Mouse (Mus musculus): ENCODE results near the gene Anks1. TPM values are rescaled to one million over a fixed set of nuclear protein-coding genes. Genes with fewer than 3 reads are reported as not detected.
"Not testable (repeated sequence)": the region's sequence is repeated elsewhere in the genome, so short reads cannot be mapped to it uniquely, and the experiment has no call there.

Gene Anks1
- polyA plus RNA-seq, 1 experiment from 2014 or later, result 8.3 TPM

GRCm38 (mm10) chr17:27976266-27976665, 67.2 kb downstream of the Anks1 start:
- H3K4me1 ChIP-seq (replicated peaks; ENCODE audit: control insufficient read depth, insufficient read depth), result peaks cover 7% of the 10 kb centered on the region; the same call in 1 of the 2 replicates
- no peaks in the 10 kb centered on the region for H3K27me3 ChIP-seq (ENCODE audit: control insufficient read depth, insufficient read depth, low read length)
- H3K27ac ChIP-seq (replicated peaks), result no peak overlapping the region
- DNase-seq (ENCODE audit: low spot score) (peak; percentile 51), ATAC-seq (ENCODE audit: low FRiP score, low TSS enrichment) (peak; percentile 86)
- 82% methylated on average over 14 of the region's 14 CpGs for WGBS
- TF ChIP-seq EP300 (optimal IDR thresholded peaks at IDR 0.05) (no peak), CTCF (IDR thresholded peaks at IDR 0.05; ENCODE audit: low read depth) (no peak)
- H3K4me2 ChIP-seq (replicated peaks; ENCODE audit: low read depth), result no peak overlapping the region
- peaks cover 8% of the 10 kb centered on the region; the same call in 1 of the 2 replicates for H3K36me3 ChIP-seq (ENCODE audit: control insufficient read depth, insufficient read depth, low read length)
- no peak overlapping the region for H3K9ac ChIP-seq (ENCODE audit: low read length)
- H3K9me3 ChIP-seq (ENCODE audit: control insufficient read depth, low read length), result no peaks in the 10 kb centered on the region
- H3K4me3 ChIP-seq (ENCODE audit: low read depth, low read length), result no peak overlapping the region

- no peak for TF ChIP-seq EP300 (optimal IDR thresholded peaks at IDR 0.05)
- ATAC-seq (ENCODE audit: low FRiP score, low TSS enrichment) (no peak), DNase-seq (ENCODE audit: low spot score) (no peak)
- Histone ChIP-seq H3K27me3 (ENCODE audit: control insufficient read depth, insufficient read depth, low read length) (no peaks in the 10 kb centered on the region), H3K9ac (ENCODE audit: low read length) (no peak overlapping the region), H3K4me3 (ENCODE audit: low read depth, low read length) (no peak overlapping the region), H3K27ac (replicated peaks) (no peak overlapping the region), H3K36me3 (ENCODE audit: control insufficient read depth, insufficient read depth, low read length) (peaks cover 8% of the 10 kb centered on the region; the same call in 1 of the 2 replicates), H3K4me1 (replicated peaks; ENCODE audit: control insufficient read depth, insufficient read depth) (0 out of 2 replicates have a peak, but pooled peaks cover 2% of the 10 kb centered on the region), H3K9me3 (ENCODE audit: control insufficient read depth, low read length) (no peaks in the 10 kb centered on the region), H3K4me2 (replicated peaks; ENCODE audit: low read depth) (no peak overlapping the region)
- WGBS, result 93% methylated on average over 3 of the region's 3 CpGs
Observed at GRCm38 (mm10) chr17:27977008-27977636, 68.0 kb downstream of the Anks1 start.

GRCm38 (mm10) chr17:27980391-27980955, 71.4 kb downstream of the Anks1 start:
- 87% methylated on average over 3 of the region's 3 CpGs for WGBS
- Histone ChIP-seq H3K27ac (replicated peaks) (no peak overlapping the region), H3K4me2 (replicated peaks; ENCODE audit: low read depth) (no peak overlapping the region), H3K27me3 (ENCODE audit: control insufficient read depth, insufficient read depth, low read length) (no peaks in the 10 kb centered on the region), H3K4me1 (replicated peaks; ENCODE audit: control insufficient read depth, insufficient read depth) (no peaks in the 10 kb centered on the region), H3K4me3 (ENCODE audit: low read depth, low read length) (no peak overlapping the region), H3K9ac (ENCODE audit: low read length) (no peak overlapping the region), H3K9me3 (ENCODE audit: control insufficient read depth, low read length) (no peaks in the 10 kb centered on the region), H3K36me3 (ENCODE audit: control insufficient read depth, insufficient read depth, low read length) (peaks cover 11% of the 10 kb centered on the region)
- no peak for ATAC-seq (ENCODE audit: low FRiP score, low TSS enrichment)
- TF ChIP-seq EP300 (optimal IDR thresholded peaks at IDR 0.05), result no peak
- TF ChIP-seq CTCF (IDR thresholded peaks at IDR 0.05; ENCODE audit: low read depth), result no peak
- DNase-seq (ENCODE audit: low spot score), result no peak

GRCm38 (mm10) chr17:27981451-27982069, 72.5 kb downstream of the Anks1 start:
- H3K4me3 ChIP-seq (ENCODE audit: low read depth, low read length), result no peak overlapping the region
- peaks cover 14% of the 10 kb centered on the region for H3K36me3 ChIP-seq (ENCODE audit: control insufficient read depth, insufficient read depth, low read length)
- no peaks in the 10 kb centered on the region for H3K4me1 ChIP-seq (replicated peaks; ENCODE audit: control insufficient read depth, insufficient read depth)
- no peak overlapping the region for H3K9ac ChIP-seq (ENCODE audit: low read length)
- H3K9me3 ChIP-seq (ENCODE audit: control insufficient read depth, low read length), result no peaks in the 10 kb centered on the region
- TF ChIP-seq EP300 (optimal IDR thresholded peaks at IDR 0.05) (no peak), CTCF (IDR thresholded peaks at IDR 0.05; ENCODE audit: low read depth) (no peak)
- no peak for DNase-seq (ENCODE audit: low spot score)
- no peaks in the 10 kb centered on the region for H3K27me3 ChIP-seq (ENCODE audit: control insufficient read depth, insufficient read depth, low read length)
- no peak overlapping the region for H3K27ac ChIP-seq (replicated peaks)
- ATAC-seq (ENCODE audit: low FRiP score, low TSS enrichment), result no peak
- 87% methylated on average over 5 of the region's 5 CpGs for WGBS
- no peak overlapping the region for H3K4me2 ChIP-seq (replicated peaks; ENCODE audit: low read depth)

GRCm38 (mm10) chr17:27982070-27982457, 73.0 kb downstream of the Anks1 start:
- ATAC-seq (ENCODE audit: low FRiP score, low TSS enrichment), result not testable (repeated sequence)
- H3K36me3 ChIP-seq (ENCODE audit: control insufficient read depth, insufficient read depth, low read length), result peaks cover 14% of the 10 kb centered on the region

GRCm38 (mm10) chr17:27982712-27983266, 73.7 kb downstream of the Anks1 start:
- Histone ChIP-seq H3K4me3 (ENCODE audit: low read depth, low read length) (no peak overlapping the region), H3K9me3 (ENCODE audit: control insufficient read depth, low read length) (no peaks in the 10 kb centered on the region), H3K9ac (ENCODE audit: low read length) (no peak overlapping the region), H3K4me1 (replicated peaks; ENCODE audit: control insufficient read depth, insufficient read depth) (no peaks in the 10 kb centered on the region), H3K27me3 (ENCODE audit: control insufficient read depth, insufficient read depth, low read length) (no peaks in the 10 kb centered on the region), H3K27ac (replicated peaks) (no peak overlapping the region), H3K4me2 (replicated peaks; ENCODE audit: low read depth) (no peak overlapping the region), H3K36me3 (ENCODE audit: control insufficient read depth, insufficient read depth, low read length) (peaks cover 11% of the 10 kb centered on the region; the same call in 1 of the 2 replicates)
- no peak for TF ChIP-seq EP300 (optimal IDR thresholded peaks at IDR 0.05)
- TF ChIP-seq CTCF (IDR thresholded peaks at IDR 0.05; ENCODE audit: low read depth), result no peak
- no peak for ATAC-seq (ENCODE audit: low FRiP score, low TSS enrichment)
- DNase-seq (ENCODE audit: low spot score), result no peak
- WGBS, result 81% methylated on average over 7 of the region's 7 CpGs

More at GRCm38 (mm10) chr17:27982070-27982457, 73.0 kb downstream of the Anks1 start:
- not testable (repeated sequence) for H3K9me3 ChIP-seq (ENCODE audit: control insufficient read depth, low read length); DNase-seq (ENCODE audit: low spot score); H3K4me2 ChIP-seq (replicated peaks; ENCODE audit: low read depth); H3K9ac ChIP-seq (ENCODE audit: low read length); H3K27ac ChIP-seq (replicated peaks); H3K27me3 ChIP-seq (ENCODE audit: control insufficient read depth, insufficient read depth, low read length); H3K4me3 ChIP-seq (ENCODE audit: low read depth, low read length); H3K4me1 ChIP-seq (replicated peaks; ENCODE audit: control insufficient read depth, insufficient read depth)
- 84% methylated on average over 13 of the region's 14 CpGs for WGBS
